Mouse (Mus musculus) central nervous system, embryonic 18 days (tissue): ENCODE measurements around the gene Gm21293. TPM values are rescaled to one million over a fixed set of nuclear protein-coding genes. Genes with fewer than 3 reads are reported as not detected.

Experiments used
- polyA plus RNA-seq: library from polyadenylated mRNA; depleted of rRNA; stranded (reverse); fragments of >200 nt; gene quantifications from 2 replicates; pipeline ENCODE4 v1.2.3, GENCODE M21; 2012; rRNA removed

Gm21293 gene
- not detected in 2 replicates for polyA plus RNA-seq

DNA sequence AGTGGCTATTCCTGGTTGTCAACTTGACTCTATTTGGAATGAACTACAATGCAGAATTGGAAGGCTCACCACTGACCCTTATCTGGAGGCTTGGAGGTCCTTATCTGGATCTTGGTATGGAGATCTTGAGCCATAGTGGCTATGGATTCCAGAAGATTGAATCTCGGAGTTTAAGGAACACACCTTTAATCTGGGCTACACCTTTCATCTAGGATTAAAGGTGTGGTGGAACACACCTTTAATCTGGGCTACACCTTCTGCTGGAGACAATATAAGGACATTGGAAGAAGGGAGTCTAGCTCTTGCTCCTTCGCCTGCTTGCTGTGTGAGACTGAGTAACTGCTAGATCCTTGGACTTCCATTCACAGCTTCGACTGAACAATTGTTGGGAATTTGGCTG lies at the start of gene Gm21293:
TSS of gene Gm21293 (plus strand) at position 301 of the 400 bp plus-strand sequence.

DNA sequence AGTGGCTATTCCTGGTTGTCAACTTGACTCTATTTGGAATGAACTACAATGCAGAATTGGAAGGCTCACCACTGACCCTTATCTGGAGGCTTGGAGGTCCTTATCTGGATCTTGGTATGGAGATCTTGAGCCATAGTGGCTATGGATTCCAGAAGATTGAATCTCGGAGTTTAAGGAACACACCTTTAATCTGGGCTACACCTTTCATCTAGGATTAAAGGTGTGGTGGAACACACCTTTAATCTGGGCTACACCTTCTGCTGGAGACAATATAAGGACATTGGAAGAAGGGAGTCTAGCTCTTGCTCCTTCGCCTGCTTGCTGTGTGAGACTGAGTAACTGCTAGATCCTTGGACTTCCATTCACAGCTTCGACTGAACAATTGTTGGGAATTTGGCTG lies 8.4 kb downstream of the Gm21293 start, which contains the start of gene Gm6763:
TSS of gene Gm6763 (plus strand) at position 301 of the 400 bp plus-strand sequence.

DNA sequence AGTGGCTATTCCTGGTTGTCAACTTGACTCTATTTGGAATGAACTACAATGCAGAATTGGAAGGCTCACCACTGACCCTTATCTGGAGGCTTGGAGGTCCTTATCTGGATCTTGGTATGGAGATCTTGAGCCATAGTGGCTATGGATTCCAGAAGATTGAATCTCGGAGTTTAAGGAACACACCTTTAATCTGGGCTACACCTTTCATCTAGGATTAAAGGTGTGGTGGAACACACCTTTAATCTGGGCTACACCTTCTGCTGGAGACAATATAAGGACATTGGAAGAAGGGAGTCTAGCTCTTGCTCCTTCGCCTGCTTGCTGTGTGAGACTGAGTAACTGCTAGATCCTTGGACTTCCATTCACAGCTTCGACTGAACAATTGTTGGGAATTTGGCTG lies 16.9 kb downstream of the Gm21293 start, which contains the start of gene Gm8764:
TSS of gene Gm8764 (plus strand) at position 301 of the 400 bp plus-strand sequence.

DNA sequence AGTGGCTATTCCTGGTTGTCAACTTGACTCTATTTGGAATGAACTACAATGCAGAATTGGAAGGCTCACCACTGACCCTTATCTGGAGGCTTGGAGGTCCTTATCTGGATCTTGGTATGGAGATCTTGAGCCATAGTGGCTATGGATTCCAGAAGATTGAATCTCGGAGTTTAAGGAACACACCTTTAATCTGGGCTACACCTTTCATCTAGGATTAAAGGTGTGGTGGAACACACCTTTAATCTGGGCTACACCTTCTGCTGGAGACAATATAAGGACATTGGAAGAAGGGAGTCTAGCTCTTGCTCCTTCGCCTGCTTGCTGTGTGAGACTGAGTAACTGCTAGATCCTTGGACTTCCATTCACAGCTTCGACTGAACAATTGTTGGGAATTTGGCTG lies 25.4 kb downstream of the Gm21293 start, which contains the start of gene Gm21304:
TSS of gene Gm21304 (plus strand) at position 301 of the 400 bp plus-strand sequence.

DNA sequence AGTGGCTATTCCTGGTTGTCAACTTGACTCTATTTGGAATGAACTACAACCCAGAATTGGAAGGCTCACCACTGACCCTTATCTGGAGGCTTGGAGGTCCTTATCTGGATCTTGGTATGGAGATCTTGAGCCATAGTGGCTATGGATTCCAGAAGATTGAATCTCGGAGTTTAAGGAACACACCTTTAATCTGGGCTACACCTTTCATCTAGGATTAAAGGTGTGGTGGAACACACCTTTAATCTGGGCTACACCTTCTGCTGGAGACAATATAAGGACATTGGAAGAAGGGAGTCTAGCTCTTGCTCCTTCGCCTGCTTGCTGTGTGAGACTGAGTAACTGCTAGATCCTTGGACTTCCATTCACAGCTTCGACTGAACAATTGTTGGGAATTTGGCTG lies 33.9 kb downstream of the Gm21293 start, which contains the start of gene Gm21312:
TSS of gene Gm21312 (plus strand) at position 301 of the 400 bp plus-strand sequence.

DNA sequence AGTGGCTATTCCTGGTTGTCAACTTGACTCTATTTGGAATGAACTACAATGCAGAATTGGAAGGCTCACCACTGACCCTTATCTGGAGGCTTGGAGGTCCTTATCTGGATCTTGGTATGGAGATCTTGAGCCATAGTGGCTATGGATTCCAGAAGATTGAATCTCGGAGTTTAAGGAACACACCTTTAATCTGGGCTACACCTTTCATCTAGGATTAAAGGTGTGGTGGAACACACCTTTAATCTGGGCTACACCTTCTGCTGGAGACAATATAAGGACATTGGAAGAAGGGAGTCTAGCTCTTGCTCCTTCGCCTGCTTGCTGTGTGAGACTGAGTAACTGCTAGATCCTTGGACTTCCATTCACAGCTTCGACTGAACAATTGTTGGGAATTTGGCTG lies 42.4 kb downstream of the Gm21293 start, which contains the start of gene Gm20765:
TSS of gene Gm20765 (plus strand) at position 301 of the 400 bp plus-strand sequence.

DNA sequence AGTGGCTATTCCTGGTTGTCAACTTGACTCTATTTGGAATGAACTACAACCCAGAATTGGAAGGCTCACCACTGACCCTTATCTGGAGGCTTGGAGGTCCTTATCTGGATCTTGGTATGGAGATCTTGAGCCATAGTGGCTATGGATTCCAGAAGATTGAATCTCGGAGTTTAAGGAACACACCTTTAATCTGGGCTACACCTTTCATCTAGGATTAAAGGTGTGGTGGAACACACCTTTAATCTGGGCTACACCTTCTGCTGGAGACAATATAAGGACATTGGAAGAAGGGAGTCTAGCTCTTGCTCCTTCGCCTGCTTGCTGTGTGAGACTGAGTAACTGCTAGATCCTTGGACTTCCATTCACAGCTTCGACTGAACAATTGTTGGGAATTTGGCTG lies 51.0 kb downstream of the Gm21293 start, which contains the start of gene Gm4340:
TSS of gene Gm4340 (plus strand) at position 301 of the 400 bp plus-strand sequence.

Other genes with a start within 250 kb of the Gm21293 start
- gene Gm6763, start 8.5 kb downstream of the Gm21293 start, polyA plus RNA-seq: not detected in 2 replicates
- not detected in 2 replicates for gene Gm8764, start 17.0 kb downstream of the Gm21293 start, polyA plus RNA-seq
- not detected in 2 replicates for gene Gm21304, start 25.5 kb downstream of the Gm21293 start, polyA plus RNA-seq
- not detected in 2 replicates for gene Gm21312, start 34.0 kb downstream of the Gm21293 start, polyA plus RNA-seq
- gene Gm20765, start 42.5 kb downstream of the Gm21293 start, polyA plus RNA-seq: not detected in 2 replicates
- gene Gm4340, start 51.1 kb downstream of the Gm21293 start, polyA plus RNA-seq: not detected in 2 replicates